Mouse (Mus musculus) frontal cortex, postnatal 10 days (tissue): ENCODE measurements at regions not wholly inside any gene's neighbourhood (a gene's known extent, or its start where the extent isn't known, plus 50 kb on each side); places are given as distances from the start of the nearest gene placed in this dataset.
A peak's percentile ranks its signal among the peaks of the same experiment; 100 is the strongest.

Experiments used
- DNase-seq, 2 experiments: peaks; one replicate each; pipeline ENCODE4 v3.0.0; 2022; ENCODE audit warnings: low spot score in 2 of 2, mixed read lengths in 1 of 2

DNA sequence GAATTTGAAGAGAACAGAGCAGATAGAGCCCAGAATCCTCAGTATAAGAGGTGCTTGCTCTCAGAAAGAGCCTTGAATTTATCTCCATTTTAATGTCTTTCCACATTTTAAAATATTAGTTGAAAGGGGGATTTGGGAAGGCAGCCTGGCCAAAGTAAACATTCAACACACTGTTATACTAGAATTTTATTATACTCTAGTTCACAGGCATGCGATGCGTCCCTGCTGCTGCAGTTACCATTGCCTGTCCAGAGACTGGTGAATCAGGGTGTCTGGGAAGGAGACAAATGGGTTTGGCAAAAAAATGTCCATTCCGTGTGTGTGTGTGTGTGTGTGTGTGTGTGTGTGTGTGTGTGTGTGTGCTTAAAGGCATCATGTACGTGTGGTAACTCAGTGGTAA is 675.1 kb upstream of the Sox9 start:
- no peak for DNase-seq

DNA sequence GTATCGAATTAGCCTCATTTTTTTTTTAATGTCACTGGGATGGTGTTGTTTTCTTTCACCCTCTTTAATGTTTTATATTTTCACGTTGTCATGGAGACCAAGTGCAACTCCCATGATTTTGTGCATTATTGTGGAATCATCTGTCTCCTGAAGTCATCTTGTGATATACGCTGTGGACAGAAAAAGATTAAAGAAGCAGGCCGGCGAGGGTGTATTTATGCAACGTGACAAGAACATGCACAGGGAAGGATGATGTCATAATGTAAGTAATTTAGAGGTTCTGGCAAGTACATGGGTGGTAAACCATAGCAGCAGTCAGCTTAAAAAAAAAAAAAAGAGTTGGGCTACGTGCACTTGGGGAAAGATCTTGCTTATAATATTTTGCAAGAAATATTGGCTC is 674.7 kb upstream of the Sox9 start:
- peak in 1 of 2 experiments; percentile 32 for DNase-seq

DNA sequence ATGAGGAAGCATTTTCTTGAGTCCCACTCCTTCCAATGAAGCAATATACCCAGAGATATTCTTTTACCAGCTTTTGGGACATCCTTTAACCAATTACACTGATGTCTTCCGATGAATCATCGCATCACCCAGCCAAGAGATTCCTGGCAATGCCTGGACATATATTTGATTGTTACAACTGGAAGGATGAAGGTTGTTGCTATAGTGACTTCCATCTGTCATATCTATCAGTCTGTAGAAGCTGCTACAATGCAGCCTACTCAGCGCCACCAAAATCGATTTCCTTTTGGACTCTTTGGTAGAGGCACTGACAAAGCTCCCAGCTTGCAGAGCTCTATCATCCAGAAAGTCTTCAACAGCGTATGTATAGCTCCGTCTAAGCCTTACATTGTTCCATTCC is 661.0 kb upstream of the Sox9 start:
- no peak for DNase-seq

DNA sequence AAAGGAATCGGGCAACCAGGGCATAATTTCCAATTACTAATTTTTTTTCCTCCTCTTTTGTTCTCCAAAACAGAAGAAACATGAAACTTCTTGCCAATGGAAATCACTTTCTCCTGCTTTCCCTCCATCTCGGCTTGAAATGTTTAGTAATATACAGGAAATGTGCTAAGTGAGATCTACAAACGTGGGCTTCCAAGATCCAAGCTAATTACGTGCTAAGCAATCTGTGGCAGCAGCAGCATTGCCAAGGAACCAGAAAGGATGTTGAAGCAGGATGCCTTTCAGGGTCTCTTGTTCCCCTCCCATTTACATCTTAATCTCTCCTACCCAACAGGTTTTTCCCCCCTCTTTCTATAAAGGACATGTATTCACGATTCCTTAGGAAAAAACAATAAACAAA is 660.2 kb upstream of the Sox9 start:
- no peak for DNase-seq

DNA sequence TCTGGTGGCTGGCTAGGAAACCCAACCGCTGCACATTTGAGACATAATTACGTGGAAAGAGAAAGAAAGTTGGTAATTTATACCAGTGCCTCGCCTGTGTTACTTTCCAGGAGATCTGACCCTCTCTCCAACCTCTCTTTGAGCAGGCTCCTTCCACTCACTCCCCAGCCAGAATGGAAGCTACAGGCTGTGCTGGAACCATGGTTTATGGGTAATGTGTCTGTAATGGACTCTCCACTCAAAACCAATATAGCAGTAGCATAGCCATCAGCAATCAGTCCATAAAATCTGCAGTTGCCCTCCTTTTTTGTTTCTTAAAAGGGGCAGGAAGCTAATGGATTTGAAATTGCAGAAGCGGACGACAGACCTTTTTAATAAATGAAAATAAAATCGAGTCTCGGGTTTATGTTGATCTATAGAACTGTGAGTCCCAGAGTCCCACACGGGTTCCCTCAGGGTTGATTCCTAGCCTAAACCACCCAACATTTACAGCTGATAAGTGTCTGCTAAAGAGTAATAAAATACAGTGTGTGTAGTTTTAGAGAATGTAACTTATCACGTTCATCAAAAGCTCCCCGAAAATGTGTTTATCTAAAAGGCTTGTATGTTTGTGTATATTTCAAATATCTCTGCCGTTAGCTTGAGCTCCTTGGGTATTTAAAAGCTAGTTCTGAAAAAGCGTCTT is 656.6 kb upstream of the Sox9 start:
- no peak for DNase-seq

DNA sequence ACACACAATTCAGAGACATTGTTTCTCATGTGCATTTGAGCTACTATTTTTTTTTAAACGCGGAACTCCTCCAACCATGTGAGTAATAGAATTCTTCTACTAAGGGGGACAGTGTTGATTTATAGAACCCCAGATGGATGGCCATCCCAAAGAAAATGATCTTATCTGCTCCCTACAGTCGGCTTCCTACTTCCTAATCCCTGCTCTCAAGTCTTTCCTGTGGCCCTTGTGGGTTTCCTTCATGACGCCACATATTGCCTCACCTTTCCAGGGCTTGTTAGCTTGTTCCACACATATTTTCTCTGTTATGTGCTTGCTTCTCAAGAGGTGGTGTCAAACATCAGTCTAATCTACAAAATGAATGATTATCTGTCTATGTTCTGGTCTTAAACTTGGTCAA is 651.9 kb upstream of the Sox9 start:
- DNase-seq, result no peak

DNA sequence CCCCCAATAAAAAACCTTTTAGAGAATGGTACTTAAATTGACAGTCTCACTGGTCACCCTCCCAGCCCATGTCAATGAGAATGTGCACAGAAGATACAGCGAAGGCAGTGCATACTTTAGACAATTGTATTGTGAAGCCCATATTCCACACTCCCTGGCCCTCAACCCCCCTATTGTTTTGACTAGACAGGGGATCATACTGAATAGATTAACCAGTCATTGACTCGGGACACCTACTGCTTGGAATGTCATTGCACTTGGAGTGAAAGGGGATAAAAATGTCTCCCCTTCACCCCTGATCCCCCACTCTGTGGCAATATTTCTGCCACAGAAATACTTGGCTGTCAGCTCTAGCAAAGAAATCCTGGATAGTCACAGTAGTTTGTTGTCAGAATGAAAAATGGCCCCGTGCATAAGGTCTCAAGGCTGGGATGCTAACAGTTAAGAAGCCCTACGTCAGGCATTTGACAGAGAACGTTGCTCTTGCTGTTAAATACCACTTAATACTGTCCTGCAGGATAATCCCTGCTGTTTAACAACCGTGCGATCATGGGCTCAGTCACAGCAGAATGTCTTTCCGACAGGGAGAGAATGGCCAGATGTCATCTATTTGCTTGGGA is 644.5 kb upstream of the Sox9 start:
- no peak for DNase-seq

DNA sequence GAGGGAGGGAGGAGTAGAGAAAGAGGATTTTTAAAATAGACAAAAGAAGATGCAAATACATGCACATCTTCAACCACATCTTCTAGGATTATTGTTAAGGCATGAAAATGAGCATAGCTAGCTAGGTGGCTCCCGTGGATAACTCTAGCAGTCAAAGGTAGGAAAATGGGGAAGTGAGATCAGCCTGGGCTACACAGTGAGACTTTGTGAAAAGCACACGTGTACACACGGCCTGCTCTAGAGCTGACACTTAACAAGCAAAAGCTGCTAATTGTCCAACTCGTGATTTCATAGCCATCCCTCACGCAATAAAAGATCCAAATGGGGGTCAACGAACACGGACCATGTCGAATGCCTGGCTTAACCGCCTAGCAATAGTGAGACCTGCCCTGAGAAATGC is 642.0 kb upstream of the Sox9 start:
- DNase-seq, result no peak

DNA sequence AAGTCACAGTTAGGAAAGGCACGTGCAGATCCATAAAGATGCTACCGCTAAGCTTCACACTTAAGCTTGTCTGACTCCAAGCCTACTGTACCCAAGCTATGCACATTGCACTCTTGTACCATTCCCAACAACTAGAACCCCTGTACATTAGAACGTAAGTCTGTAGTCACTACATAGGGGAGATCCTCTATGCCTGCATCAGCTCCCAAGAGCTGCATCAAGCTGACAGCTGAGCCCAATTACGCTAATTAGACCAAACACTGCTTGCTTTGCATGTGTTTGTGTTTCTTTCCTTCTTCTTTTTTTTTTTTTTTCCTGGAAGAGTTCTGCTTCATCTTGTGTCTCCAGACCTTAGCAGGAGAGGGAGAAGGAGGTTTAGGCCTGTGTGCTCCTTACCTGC is 641.5 kb upstream of the Sox9 start:
- DNase-seq, result no peak

DNA sequence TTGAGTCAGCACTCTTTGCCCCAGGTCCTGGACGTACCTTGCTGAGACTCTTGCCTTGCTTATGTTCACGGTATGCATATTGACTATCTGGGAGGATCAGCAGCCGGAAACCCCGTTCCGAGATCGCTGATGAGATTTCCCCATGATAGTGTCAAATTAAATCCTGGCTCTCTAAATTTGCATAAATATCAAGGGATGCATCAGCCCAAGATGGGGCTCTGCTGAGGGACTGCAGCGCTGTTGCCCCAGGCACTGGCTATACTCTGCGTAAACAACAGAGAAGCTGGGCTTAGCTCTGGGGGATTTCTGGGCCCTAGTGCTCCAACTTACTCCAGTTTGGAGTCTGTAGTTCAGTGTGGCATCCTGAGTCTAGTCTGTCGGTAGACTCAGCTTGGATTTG is 641.1 kb upstream of the Sox9 start:
- no peak for DNase-seq

DNA sequence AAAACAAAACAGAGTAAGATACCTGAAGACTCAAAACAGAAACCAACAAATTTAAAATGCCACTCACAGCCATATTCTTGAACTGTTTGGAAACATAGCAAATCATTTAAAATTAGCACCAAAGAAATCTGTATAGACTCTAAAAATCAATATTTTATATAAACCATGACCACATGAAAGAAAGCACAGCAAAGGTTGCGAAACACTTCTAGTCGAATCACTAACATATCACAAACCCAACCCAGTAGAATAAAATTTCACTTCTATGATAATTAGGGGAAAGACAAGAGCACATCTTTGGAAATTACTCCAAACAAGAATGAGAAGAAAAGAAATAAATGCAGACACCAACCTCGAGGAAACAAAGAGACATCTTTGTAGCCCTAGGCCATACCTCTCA is 630.0 kb upstream of the Sox9 start:
- DNase-seq, result no peak

DNA sequence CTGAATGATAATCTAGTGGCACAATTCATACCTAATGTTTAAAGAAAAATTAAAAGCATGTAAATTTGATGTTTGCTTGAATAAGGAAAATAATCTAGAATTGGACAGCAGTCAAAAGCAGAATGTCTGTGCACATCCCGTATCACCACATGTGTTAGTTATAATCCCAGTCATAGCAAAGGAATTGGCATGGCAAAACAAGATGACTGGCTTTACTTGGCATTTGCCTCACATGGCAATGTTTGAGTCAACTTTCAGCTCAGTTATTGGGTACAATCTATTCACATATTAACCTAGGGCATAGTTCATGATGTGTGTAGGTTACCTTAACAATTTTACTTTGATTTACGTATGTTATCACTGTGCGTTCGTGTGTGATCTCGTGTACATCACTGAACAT is 628.8 kb upstream of the Sox9 start:
- DNase-seq, result no peak

DNA sequence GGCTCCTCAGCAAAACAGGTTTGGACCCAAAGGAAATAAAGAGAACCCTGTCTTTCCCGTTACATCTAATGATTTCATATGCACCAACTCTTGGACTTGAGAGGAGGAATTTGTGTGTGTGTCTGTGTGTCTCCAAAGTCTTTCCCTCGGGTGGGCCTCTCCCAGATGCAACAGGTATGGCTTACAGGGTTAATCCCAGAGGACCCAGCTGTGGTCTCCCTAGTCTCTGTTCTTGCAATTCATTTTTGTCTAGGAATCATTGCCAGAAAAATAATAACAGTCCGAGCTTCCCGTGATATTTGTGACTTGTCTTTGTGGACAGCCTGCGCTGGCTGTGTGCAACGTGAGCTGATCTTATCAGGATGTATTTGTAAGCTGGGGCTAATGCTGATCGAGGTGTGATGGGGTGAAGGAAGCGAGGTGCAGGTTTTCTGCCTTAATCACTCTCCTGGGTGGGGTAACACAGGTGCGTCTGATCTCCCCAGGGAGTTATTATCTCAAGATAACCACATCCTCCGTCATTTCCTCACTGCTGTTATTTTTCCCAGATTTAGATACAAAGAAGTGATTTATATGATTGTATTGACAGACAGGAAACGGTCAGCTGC is 627.2 kb upstream of the Sox9 start:
- no peak for DNase-seq

DNA sequence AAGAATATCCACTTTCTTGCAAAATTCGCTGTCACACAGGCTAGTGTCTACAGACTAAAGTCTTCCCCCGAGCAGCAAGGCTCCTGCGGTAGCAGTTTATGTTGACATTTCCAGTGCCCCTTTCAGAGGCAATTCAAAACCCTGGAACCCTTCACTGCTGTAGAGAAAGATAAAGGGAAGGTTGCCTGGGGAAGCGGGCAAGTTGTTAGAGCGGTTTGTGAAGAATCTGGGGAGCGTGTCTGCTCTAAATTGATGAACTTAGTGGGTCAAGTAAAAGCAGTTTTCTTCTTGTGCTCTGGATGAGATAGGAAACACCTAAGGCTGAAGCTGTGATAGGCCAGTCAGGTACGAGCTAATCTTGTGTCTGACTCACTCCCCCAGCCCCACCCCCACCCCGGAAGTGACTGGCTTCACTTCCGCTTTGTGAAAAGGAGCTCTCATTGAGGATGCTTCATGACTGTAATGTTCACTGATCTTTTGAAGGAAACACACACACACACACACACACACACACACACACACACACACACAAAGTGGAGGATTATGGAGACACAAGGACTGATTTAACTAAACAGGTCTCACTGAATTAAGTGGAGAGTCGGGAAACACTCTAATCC is 626.6 kb upstream of the Sox9 start:
- DNase-seq, result no peak

DNA sequence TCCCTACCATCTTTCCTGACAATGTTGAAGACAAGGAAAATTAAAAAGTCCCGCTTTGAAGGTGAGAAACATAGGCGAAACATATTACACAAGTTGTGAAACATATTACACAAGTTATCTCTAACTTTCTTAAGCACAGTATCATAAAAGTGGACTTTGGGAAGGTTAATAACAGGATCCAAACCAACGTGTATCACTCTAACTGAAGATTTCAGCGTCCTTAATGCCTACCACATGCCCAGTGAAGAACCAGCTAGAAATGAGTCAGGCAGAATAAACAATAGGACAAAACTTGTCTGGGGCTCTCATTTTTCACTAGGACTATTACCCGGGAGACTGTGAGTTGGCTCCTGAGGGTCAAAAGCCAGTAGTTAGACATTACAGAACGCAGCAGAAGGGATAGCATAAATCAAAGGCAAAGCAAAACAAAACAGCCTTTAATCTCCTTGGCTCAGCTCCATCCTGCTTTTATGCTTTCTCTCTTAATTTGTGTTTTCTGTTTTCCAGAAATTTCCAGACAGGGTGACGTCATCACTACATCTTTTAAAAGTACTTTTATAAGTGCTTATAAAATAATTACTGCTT is 618.3 kb upstream of the Sox9 start:
- DNase-seq, result no peak

DNA sequence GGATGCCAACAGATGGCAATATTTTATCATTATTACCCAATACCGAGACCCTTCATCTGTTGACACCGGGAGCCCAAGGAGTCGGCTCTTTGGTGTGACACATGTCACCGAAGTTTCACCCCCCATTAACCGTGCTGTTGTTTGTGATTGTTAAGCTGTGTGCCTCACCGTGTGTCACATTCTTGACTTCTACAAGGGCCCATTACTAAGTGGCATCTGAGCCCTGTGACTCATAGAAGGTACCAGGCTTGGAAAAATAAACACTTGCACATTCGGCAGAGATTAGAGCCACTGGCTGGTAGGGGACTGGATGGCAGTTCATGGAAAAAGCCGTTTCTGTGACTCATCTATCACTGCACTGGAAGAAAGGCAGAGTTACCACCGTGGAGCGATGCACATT is 608.4 kb upstream of the Sox9 start:
- no peak for DNase-seq

DNA sequence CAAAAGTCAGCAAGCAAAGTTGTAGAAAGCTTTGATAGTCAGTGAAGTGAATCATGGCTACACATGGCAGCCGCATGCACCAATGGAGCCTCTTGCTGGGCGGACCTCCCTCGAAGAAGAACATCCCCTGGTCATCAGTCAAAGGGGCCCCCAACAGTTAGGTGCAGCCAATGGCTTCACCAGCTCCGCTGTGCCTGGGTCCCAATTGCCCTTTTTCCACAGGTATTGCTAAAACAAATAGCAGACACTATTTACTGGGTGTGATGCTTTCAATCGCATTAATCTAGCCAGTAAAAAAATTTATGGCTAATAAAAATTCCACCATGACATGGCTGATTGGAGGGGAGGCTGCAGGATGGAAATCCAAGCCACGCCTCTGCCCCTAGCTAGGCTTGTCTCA is 606.7 kb upstream of the Sox9 start:
- DNase-seq, result no peak

DNA sequence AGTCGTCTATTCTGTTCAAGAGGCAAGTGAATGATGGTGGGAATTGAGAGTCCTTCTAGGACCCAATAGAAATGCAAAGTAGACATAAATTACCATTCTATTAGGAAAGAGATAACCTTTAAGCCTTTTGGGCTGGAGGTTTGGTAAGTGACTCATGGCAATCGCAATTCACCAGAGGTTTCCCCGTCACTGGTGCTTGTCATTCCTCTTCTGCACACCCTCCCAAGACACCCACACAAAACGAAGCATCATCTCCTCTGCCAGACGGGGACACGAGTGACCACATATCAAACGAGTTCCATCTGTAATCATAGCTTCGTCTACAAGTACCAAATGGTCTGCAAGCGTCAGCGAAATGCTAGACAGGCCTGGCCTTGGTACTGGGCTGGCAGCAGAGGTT is 601.4 kb upstream of the Sox9 start:
- DNase-seq, result no peak

DNA sequence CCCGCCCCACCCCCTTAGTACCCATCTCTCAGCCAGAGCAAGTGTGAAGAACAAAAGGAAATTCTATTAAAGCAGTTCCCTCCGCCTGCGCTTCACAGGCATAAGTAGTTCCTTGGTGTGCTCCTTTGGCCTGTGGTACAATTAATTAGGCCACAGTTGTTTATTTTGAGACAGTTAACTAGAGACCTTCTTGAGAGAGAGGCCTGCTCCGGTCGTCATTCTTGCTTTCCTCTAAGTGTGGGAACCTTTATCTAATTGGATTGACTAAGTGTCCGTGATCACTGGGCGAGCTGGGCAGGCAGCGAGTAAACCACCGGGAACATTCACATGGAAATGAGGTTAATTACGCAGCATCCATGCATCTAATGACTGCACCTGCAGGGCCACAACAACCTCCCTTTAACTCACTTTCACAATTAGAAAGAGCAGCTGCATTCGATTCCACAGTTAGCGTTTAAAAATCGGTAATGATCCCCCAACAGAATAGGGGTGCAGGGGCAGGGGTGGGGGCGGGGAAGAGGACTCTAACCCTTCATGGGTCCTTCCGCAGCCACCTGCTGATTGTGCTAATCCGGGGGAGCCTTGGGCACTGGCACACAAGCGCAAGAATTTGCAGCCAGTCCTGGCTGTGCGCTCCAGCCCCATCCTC is 584.3 kb upstream of the Sox9 start:
- no peak for DNase-seq

DNA sequence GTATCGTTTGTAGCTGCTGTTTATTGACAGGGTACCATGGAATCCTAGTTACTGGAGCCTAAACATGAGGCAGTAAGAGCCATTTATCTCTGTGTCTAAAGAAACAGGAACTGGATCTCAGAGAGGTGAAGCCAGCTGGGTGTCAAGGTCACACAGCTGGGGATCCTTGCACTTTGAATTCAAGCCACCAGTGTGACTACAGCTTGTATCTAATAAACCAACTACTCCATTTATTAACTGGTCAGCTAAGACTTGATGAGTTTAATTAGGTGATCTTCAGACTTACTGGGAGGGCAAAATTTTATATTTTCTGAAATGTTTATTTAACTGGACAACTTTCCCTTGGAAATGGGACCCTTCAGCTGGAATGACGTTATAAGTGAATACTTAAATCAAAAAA is 577.5 kb upstream of the Sox9 start:
- no peak for DNase-seq

DNA sequence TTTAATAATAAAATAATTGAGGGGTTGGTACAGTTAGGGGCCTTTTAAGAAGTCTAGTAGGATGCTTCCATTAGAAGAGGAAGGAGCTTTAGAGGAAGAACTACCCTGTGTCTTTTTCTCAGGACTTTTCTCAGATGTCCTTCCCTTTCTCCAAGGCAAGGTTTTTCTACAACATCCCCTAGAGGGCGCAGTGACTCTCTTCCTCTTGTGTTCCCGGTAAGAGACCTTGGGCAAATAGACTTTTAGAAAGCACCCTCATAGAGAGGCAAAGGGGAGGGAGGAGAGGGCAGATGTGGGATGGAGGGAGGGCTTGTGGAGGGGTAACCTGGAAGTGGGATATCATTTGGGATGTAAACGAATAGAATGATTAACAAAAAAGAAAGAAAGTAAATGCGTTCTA is 572.6 kb upstream of the Sox9 start:
- DNase-seq, result peak; percentile 8 to 20

DNA sequence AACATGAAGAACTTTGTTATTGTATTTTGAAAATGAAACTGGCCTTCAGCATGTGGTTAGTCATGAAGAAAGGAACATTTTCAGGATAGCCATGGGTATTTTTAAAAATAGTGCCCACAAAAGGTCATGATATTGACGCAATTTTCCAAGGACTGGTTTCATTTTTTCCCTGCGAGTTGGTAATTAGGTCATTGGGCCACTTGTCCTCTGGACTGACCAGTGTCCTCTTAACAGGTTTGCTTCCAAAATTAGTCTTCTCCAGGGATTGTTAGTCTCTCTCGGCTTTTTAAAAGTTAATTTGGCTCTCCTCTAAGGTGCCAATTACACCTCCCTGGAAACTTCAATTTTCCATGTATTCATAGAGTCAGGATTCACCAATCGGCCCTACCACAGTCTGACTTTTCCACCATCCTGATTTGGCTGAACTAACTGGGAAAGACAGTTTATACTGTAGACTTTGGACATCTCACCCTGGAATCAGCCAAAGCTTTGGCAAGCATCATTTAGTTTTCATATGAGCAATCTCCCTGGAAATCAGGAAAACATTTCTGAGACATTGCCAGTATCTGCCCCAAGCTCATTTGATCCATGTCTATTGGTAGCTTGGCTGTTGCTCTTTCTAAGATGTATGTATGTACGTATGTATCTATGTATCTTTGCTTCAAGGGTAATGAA is 562.8 kb upstream of the Sox9 start:
- DNase-seq, result no peak
